Mouse (Mus musculus): ENCODE measurements around the gene Hlcs. TPM values are rescaled to one million over a fixed set of nuclear protein-coding genes. Genes with fewer than 3 reads are reported as not detected.

Hlcs gene
- total RNA-seq, 2 experiments from 2014 or later: 15.7 to 16.1 TPM

Small RNAs within 50 kb of the gene (microRNA-seq; reads per million reads assigned to microRNA genes)
- 0 reads per million in 2 experiments for gene Gm23062

Other genes with a start within 250 kb of the Hlcs start
- gene Sim2, start 228.6 kb downstream of the Hlcs start, total RNA-seq (2021): not detected
- gene Ripply3, start 14.8 kb upstream of the Hlcs start, total RNA-seq (2021): not detected
- 100 to 1,000 TPM; 933 to 947 TPM for gene Ttc3, start 57.0 kb upstream of the Hlcs start, total RNA-seq (2021)
- 10 to 100 TPM; 36.6 to 42.6 TPM for gene Pigp, start 58.3 kb upstream of the Hlcs start, total RNA-seq (2021)
- 10 to 100 TPM; 29.4 to 33.7 TPM for gene Vps26c, start 213.3 kb upstream of the Hlcs start, total RNA-seq (2021)

All from left cerebral cortex, postnatal 25 days (tissue).